Mouse (Mus musculus) limb, embryonic 13.5 days (tissue): Measurements from ENCODE around the gene Slc39a7. TPM values are rescaled to one million over a fixed set of nuclear protein-coding genes. Genes with fewer than 3 reads are reported as not detected.

Experiments used
- ATAC-seq: fragments of 200-750 bp; cut with Nextera tagmentation; 2 replicates; pipeline ENCODE4 v1.8.0; 2017; ENCODE audit warnings: low read depth, moderate number of reproducible peaks, moderate TSS enrichment; ENCODE audit not compliant: low FRiP score
- H3K27ac ChIP-seq: fragments of 300-500 bp; sonication (generic); 2 replicates; pipeline ENCODE4 v1.5.1; 2015; ENCODE audit warnings: inconsistent platforms, mild to moderate bottlenecking, moderate library complexity
- H3K27me3 ChIP-seq: fragments of 300-500 bp; sonication (generic); 2 replicates; pipeline ENCODE4 v1.6.1; 2015; ENCODE audit warnings: mild to moderate bottlenecking, inconsistent platforms
- H3K36me3 ChIP-seq: fragments of 300-500 bp; sonication (generic); 2 replicates; pipeline ENCODE4 v1.6.1; 2015; ENCODE audit warnings: inconsistent platforms, mild to moderate bottlenecking, moderate library complexity
- H3K4me1 ChIP-seq: fragments of 300-500 bp; sonication (generic); 2 replicates; pipeline ENCODE4 v1.6.1; 2015; ENCODE audit warnings: inconsistent platforms
- H3K4me2 ChIP-seq: fragments of 300-500 bp; sonication (generic); replicated peaks from 2 replicates; pipeline ENCODE4 v1.6.1; 2015; ENCODE audit warnings: inconsistent platforms, mild to moderate bottlenecking, moderate library complexity
- H3K4me3 ChIP-seq: fragments of 300-500 bp; sonication (generic); 2 replicates; pipeline ENCODE4 v1.5.1; 2015; ENCODE audit warnings: moderate library complexity, mild to moderate bottlenecking, inconsistent platforms
- H3K9ac ChIP-seq: fragments of 300-500 bp; sonication (generic); 2 replicates; pipeline ENCODE4 v1.6.1; 2015; ENCODE audit warnings: mild to moderate bottlenecking, inconsistent platforms
- H3K9me3 ChIP-seq: fragments of 300-500 bp; sonication (generic); 2 replicates; pipeline ENCODE4 v1.6.1; 2016; ENCODE audit warnings: inconsistent platforms
- WGBS: fragments of 180-500 bp; shearing (Covaris S2); methylation state at CpG from one replicate; pipeline ENCODE4 v1.1.7; 2015; 5-methylcytosine and 5-hydroxymethylcytosine counted together
- polyA plus RNA-seq: library from polyadenylated mRNA; unstranded; fragments of >200 nt; fragmentation: Nextera tagmentation; extraction: Ambion mirVana; gene quantifications from 2 replicates; pipeline ENCODE4 v1.2.1, GENCODE M21; 2015

Slc39a7 gene
- polyA plus RNA-seq, result 237 and 244 TPM in 2 replicates

GRCm38 (mm10) chr17:34031465-34032173 is at the start of gene Slc39a7, which contains the start of gene Rxrb:
Slc39a7 (minus strand) TSS chr17:34031682.
Rxrb (plus strand) TSS chr17:34031812.
- H3K9me3 ChIP-seq, result no peaks in the 10 kb centered on the region
- ATAC-seq, result peak; percentile 83
- no peaks in the 10 kb centered on the region for H3K27me3 ChIP-seq
- H3K9ac ChIP-seq, result peak within 1 kb of the TSS; percentile 94
- peak within 1 kb of the TSS; percentile 95 for H3K27ac ChIP-seq
- WGBS, result under 1% methylated on average over 74 of the region's 88 CpGs
- peaks cover 58% of the 10 kb centered on the region for H3K36me3 ChIP-seq
- peak within 1 kb of the TSS; percentile 97 for H3K4me2 ChIP-seq
- H3K4me3 ChIP-seq, result peak within 1 kb of the TSS; percentile 85
- peaks cover 55% of the 10 kb centered on the region for H3K4me1 ChIP-seq

DNA sequence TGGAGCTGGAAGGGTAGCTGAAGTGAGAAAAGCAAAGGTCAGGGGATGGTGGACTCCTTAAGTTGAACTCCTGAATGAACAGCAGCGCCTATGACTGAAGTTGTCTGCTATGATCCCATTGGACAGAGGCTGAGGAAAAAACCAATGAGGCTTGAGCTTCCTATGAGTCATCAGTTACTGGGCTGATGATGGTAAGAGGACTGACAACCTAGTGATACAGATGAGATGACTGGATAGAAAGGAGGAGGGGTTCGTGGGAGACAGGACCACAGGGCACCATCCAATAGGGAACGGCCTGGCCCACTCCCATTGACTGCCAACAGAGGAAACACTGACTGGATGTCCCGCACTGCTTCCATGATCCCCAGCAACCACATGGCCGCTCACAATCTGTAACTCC is 48.1 kb upstream of the Slc39a7 start:
- WGBS, result 28% methylated on average over 5 of the region's 5 CpGs
- peaks cover 29% of the 10 kb centered on the region for H3K27me3 ChIP-seq
- H3K27ac ChIP-seq, result no peak overlapping the region
- H3K4me1 ChIP-seq, result peaks cover 6% of the 10 kb centered on the region; the same call in 1 of the 2 replicates
- no peaks in the 10 kb centered on the region; the same call in 1 of the 2 replicates for H3K9me3 ChIP-seq
- H3K4me3 ChIP-seq, result no peak overlapping the region
- peak; percentile 81 for ATAC-seq
- H3K36me3 ChIP-seq, result no peaks in the 10 kb centered on the region
- H3K4me2 ChIP-seq, result no peak overlapping the region
- H3K9ac ChIP-seq, result no peak overlapping the region

GRCm38 (mm10) chr17:34079002-34079401 is 47.5 kb upstream of the Slc39a7 start:
- Histone ChIP-seq H3K36me3 (no peaks in the 10 kb centered on the region), H3K27ac (no peak overlapping the region), H3K4me1 (peaks cover 6% of the 10 kb centered on the region; the same call in 1 of the 2 replicates), H3K9me3 (no peaks in the 10 kb centered on the region; the same call in 1 of the 2 replicates), H3K27me3 (peaks cover 29% of the 10 kb centered on the region), H3K9ac (no peak overlapping the region), H3K4me3 (no peak overlapping the region), H3K4me2 (no peak overlapping the region)
- WGBS, result 86% methylated on average over 11 of the region's 11 CpGs
- no peak for ATAC-seq

DNA sequence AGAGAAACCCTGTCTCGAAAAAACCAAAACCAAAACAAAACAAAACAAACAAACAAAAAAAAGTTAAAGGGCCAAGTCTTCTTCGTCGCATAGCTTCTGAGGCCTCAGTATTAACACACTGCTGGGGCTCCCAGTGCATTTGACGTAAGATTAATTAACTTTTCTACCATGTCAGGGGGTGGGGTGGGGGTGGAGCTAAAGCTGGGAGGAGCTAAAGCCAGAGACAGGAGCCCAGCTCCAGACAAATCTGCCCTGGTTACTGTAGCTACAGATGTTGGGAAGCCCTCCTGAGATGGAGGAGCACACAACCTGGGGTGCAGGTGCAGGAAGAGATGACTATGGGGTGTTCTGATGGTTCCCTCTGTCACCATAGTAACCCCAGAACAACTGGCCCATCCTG is 46.7 kb upstream of the Slc39a7 start:
- H3K9me3 ChIP-seq, result no peaks in the 10 kb centered on the region; the same call in 1 of the 2 replicates
- H3K27ac ChIP-seq, result no peak overlapping the region
- H3K27me3 ChIP-seq, result peaks cover 27% of the 10 kb centered on the region
- H3K36me3 ChIP-seq, result no peaks in the 10 kb centered on the region
- no peak overlapping the region for H3K9ac ChIP-seq
- no peak overlapping the region for H3K4me3 ChIP-seq
- no peak for ATAC-seq
- H3K4me2 ChIP-seq, result no peak overlapping the region
- peaks cover 5% of the 10 kb centered on the region; the same call in 1 of the 2 replicates for H3K4me1 ChIP-seq
- 64% methylated on average over 4 of the region's 4 CpGs for WGBS

DNA sequence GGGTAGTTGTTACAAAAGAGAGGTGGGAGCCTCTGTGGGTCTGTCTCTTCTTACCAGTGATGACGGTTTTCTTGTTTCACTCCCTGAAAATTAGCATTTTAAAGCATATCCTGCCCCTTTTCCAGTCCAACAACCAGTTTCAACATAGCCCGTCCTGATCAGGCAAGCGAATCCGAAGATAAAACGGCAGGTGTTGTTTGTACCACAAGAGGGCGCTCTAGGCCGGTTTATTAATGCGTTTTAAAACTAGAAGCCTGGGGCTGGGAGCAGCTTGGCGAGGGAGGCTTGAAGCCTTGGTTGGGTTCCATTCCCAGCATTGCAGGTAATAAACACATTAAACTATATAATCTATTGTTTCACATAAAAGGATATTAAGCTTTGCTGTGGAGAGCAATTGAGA is 46.1 kb upstream of the Slc39a7 start:
- H3K27me3 ChIP-seq, result peaks cover 23% of the 10 kb centered on the region
- no peaks in the 10 kb centered on the region for H3K36me3 ChIP-seq
- H3K9ac ChIP-seq, result no peak overlapping the region
- H3K27ac ChIP-seq, result no peak overlapping the region
- no peak for ATAC-seq
- no peak overlapping the region for H3K4me2 ChIP-seq
- no peaks in the 10 kb centered on the region; the same call in 1 of the 2 replicates for H3K9me3 ChIP-seq
- H3K4me3 ChIP-seq, result no peak overlapping the region
- H3K4me1 ChIP-seq, result no peaks in the 10 kb centered on the region
- WGBS, result 1% methylated on average over 9 of the region's 9 CpGs

DNA sequence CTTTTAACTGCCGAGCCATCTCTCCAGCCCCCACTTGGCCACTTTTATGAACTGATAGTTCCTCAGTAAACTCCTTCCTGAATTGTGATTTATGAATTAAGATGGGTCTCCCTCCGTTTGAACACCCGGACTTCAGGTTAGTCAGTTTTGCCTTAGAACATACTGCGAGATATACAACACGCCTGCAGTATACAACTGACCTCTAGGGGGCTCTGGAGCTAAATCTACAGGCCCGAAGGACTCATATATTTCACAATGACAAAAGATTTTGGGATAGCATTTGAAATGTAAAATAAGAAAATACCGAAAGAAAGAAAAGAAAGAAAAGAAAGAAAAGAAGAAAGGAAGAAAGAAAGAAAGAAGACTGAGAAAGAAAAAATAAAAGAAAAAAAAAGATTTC is 43.8 kb upstream of the Slc39a7 start:
- 44% methylated on average over 7 of the region's 7 CpGs for WGBS
- Histone ChIP-seq H3K9ac (no peak overlapping the region), H3K36me3 (no peaks in the 10 kb centered on the region), H3K4me3 (no peak overlapping the region), H3K4me1 (no peaks in the 10 kb centered on the region), H3K27ac (no peak overlapping the region), H3K4me2 (no peak overlapping the region), H3K9me3 (peaks cover 3% of the 10 kb centered on the region), H3K27me3 (peaks cover 23% of the 10 kb centered on the region)
- ATAC-seq, result no peak

DNA sequence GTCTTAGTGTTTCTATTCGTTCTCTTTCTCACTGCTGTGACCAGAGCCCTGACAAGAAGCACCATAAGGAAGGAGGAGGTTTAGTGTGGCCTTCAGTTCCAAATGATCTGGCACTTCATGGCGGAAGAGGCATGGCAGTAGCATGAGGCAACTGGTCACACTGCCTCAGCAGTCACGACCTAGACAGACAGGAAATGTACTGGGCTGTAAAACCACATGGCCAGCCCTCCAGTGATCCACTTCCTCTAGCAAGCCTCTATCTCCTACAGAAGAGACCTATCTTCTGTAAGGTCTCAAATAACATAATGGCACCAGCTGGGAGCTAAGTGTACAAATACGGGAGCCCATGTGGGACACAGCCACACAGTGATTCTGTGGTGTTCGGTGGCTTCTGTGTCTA is 40.6 kb upstream of the Slc39a7 start:
- H3K36me3 ChIP-seq, result no peaks in the 10 kb centered on the region
- no peak for ATAC-seq
- H3K9me3 ChIP-seq, result peaks cover 4% of the 10 kb centered on the region
- no peaks in the 10 kb centered on the region for H3K4me1 ChIP-seq
- peaks cover 19% of the 10 kb centered on the region for H3K27me3 ChIP-seq
- WGBS, result 74% methylated on average over 5 of the region's 5 CpGs
- no peak overlapping the region for H3K4me3 ChIP-seq
- no peak overlapping the region for H3K4me2 ChIP-seq
- H3K27ac ChIP-seq, result no peak overlapping the region
- no peak overlapping the region for H3K9ac ChIP-seq

DNA sequence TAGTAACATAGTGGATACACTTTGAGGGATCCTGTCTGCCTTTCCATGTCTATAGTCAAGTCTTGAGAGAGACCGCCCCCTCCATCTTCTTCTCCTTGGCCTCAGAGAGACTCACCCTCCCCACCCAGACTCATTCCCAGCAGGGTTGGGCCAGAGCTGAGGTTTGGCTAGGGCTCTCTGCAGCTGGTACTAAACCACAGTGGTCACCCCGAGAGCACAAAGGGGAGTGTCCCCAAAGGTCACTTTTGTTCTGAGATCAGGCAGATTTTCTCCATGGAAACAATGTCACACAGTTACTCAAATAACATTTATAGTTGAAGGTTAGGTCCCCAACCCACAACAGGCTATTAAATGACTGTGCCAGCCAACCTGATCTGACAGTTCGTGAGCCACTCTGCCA is 37.4 kb upstream of the Slc39a7 start:
- no peak overlapping the region for H3K4me3 ChIP-seq
- no peaks in the 10 kb centered on the region for H3K4me1 ChIP-seq
- no peak for ATAC-seq
- no peaks in the 10 kb centered on the region; the same call in 1 of the 2 replicates for H3K27me3 ChIP-seq
- peaks cover 4% of the 10 kb centered on the region; the same call in 1 of the 2 replicates for H3K9me3 ChIP-seq
- peaks cover 15% of the 10 kb centered on the region; the same call in 1 of the 2 replicates for H3K36me3 ChIP-seq
- 53% methylated on average over 3 of the region's 3 CpGs for WGBS
- no peak overlapping the region for H3K27ac ChIP-seq
- no peak overlapping the region for H3K4me2 ChIP-seq
- H3K9ac ChIP-seq, result no peak overlapping the region

- 71% methylated on average over 7 of the region's 7 CpGs for WGBS
- H3K9ac ChIP-seq, result no peak overlapping the region
- H3K27me3 ChIP-seq, result no peaks in the 10 kb centered on the region
- H3K4me2 ChIP-seq, result no peak overlapping the region
- H3K9me3 ChIP-seq, result no peaks in the 10 kb centered on the region
- H3K4me1 ChIP-seq, result no peaks in the 10 kb centered on the region
- H3K27ac ChIP-seq, result no peak overlapping the region
- peaks cover 27% of the 10 kb centered on the region for H3K36me3 ChIP-seq
- ATAC-seq, result no peak
- no peak overlapping the region for H3K4me3 ChIP-seq
These were observed 25.7 kb upstream of the Slc39a7 start for GRCm38 (mm10) chr17:34057224-34057623.

DNA sequence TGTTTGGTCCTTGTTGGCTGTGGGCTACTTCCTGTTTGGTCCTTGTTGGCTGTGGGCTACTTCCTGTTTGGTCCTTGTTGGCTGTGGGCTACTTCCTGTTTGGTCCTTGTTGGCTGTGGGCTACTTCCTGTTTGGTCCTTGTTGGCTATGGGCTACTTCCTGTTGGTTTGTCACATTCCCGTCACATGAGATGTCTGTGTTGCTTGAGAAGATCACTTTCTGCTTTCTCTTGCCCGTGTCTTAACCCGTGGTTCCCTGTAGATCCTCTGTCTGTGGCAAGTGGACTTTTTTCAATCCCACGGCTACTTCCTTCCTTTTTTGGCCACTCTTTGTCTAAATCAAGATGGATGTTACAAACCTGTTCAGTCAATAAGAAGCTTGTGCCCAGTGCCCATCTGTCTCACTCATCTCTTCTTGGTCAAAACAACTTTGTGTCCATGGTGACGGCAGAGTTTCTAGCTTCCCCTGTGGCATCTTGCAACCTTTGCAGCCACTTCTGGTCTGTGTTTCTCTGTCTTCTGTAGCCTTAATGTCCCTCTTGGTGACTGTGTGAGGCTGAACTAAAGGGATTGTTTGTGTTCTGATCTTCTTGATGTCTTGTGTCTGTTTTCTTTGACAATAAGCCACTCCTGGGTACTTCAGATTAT is 16.0 kb upstream of the Slc39a7 start:
- peaks cover 34% of the 10 kb centered on the region for H3K36me3 ChIP-seq
- 95% methylated on average over 5 of the region's 5 CpGs for WGBS
- no peaks in the 10 kb centered on the region for H3K4me1 ChIP-seq
- H3K9me3 ChIP-seq, result peaks cover 12% of the 10 kb centered on the region; the same call in 1 of the 2 replicates
- no peak overlapping the region for H3K4me2 ChIP-seq
- 0 out of 2 replicates have a peak, but pooled peaks cover 4% of the 10 kb centered on the region for H3K27me3 ChIP-seq
- H3K27ac ChIP-seq, result no peak overlapping the region
- H3K9ac ChIP-seq, result no peak overlapping the region
- no peak for ATAC-seq
- H3K4me3 ChIP-seq, result no peak overlapping the region

- no peak for ATAC-seq
- Histone ChIP-seq H3K27ac (no peak overlapping the region), H3K27me3 (peaks cover 19% of the 10 kb centered on the region), H3K4me3 (no peak overlapping the region), H3K9ac (no peak overlapping the region), H3K4me2 (no peak overlapping the region), H3K9me3 (peaks cover 12% of the 10 kb centered on the region; the same call in 1 of the 2 replicates), H3K4me1 (peaks cover 14% of the 10 kb centered on the region), H3K36me3 (peaks cover 21% of the 10 kb centered on the region)
- 75% methylated on average over 14 of the region's 14 CpGs for WGBS
These were observed 14.5 kb upstream of the Slc39a7 start for GRCm38 (mm10) chr17:34045941-34046340.
